Mouse (Mus musculus) adrenal gland, postnatal 4 days (tissue): Measurements from ENCODE around the gene Vsx2. TPM values are rescaled to one million over a fixed set of nuclear protein-coding genes. Genes with fewer than 3 reads are reported as not detected.

Experiments used
- DNase-seq, 2 experiments: peaks; one replicate each; pipeline ENCODE4 v3.0.0; 2021 to 2022; ENCODE audit warnings: low spot score in 2 of 2, mixed read lengths in 2 of 2
- total RNA-seq, 2 experiments: library from RNA; stranded (reverse); gene quantifications; 2 replicates each; pipeline ENCODE4 v1.2.3; 2021

Gene Vsx2
- total RNA-seq, 2 experiments from 2014 or later, result not detected

DNA sequence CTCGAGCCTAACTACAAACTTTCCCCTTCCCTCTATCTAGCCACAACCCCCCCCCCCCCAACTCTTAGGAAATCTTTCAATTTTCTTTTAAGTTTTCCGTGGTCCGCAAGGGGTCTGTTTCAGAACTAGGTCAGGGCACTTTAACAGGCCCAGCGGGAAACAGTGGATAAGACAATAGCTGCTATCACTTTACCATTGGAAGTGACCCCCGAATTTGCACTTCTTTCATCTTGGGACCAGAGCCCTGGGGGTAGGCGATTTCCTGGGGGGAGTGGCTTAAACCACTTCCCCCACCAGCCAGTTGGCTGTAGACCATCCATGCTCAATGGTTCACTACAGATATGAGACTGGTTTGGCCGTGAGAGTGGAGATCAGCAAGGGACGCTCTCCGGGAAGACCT lies 71.1 kb downstream of the Vsx2 start, which contains the start of gene Vrtn:
Gene Vrtn, plus strand, starts transcription at position 366 of the 400 bp plus-strand sequence.
- no peak for DNase-seq

Other genes with a start within 250 kb of the Vsx2 start
- 10 to 100 TPM; 60.5 to 64.9 TPM for gene Coq6, start 208.1 kb upstream of the Vsx2 start, total RNA-seq
- 1 to 10 TPM; 2.0 to 2.7 TPM for gene Fam161b, start 207.9 kb upstream of the Vsx2 start, total RNA-seq
- 10 to 100 TPM; 58.3 to 61.3 TPM for gene Entpd5, start 160.7 kb upstream of the Vsx2 start, total RNA-seq
- gene Bbof1, start 160.7 kb upstream of the Vsx2 start, total RNA-seq, result 1 to 10 TPM; 3.0 to 5.1 TPM
- gene Rnf113a2, start 152.6 kb upstream of the Vsx2 start, total RNA-seq, result 10 to 100 TPM; 19.4 to 19.6 TPM
- 100 to 1,000 TPM in 1 of 2 experiments, 10 to 100 TPM in 1; 98.9 to 103 TPM for gene Aldh6a1, start 118.8 kb upstream of the Vsx2 start, total RNA-seq
- 10 to 100 TPM; 11.7 to 12.9 TPM for gene Lin52, start 118.3 kb upstream of the Vsx2 start, total RNA-seq
- 10 to 100 TPM; 11.3 to 13.8 TPM for gene Abcd4, start 47.7 kb downstream of the Vsx2 start, total RNA-seq
- not detected for gene Vrtn, start 71.3 kb downstream of the Vsx2 start, total RNA-seq
- under 1 TPM; 0.71 to 0.87 TPM for gene Syndig1l, start 129.1 kb downstream of the Vsx2 start, total RNA-seq
- gene Npc2, start 203.4 kb downstream of the Vsx2 start, total RNA-seq, result 10 to 100 TPM; 74.7 to 75.6 TPM
- 10 to 100 TPM; 68.3 to 77.9 TPM for gene Isca2, start 203.5 kb downstream of the Vsx2 start, total RNA-seq